Mouse (Mus musculus) neutrophil, adult 5-6 weeks (primary cell): ENCODE data around the gene Nr6a1. TPM values are rescaled to one million over a fixed set of nuclear protein-coding genes. Genes with fewer than 3 reads are reported as not detected.

Experiments
- ATAC-seq: fragments of 151-379, 151-347 bp; 2 replicates; pipeline ENCODE4 v1.8.0; 2017; ENCODE audit warnings: mild to moderate bottlenecking, moderate TSS enrichment; ENCODE audit not compliant: insufficient number of reproducible peaks, poor library complexity, low FRiP score, severe bottlenecking; ENCODE audit errors: extremely low read depth
- total RNA-seq: library from RNA; stranded (forward); fragments of 200-1000 nt; gene quantifications from 2 replicates; pipeline ENCODE4 v1.2.3, GENCODE M21; 2017

Gene Nr6a1
- total RNA-seq, 1 experiment from 2014 or later = 1.6 TPM

- ATAC-seq = no peak
Observed at GRCm38 (mm10) chr2:38735740-38736139, 191.7 kb downstream of the Nr6a1 start.

GRCm38 (mm10) chr2:38734721-38735120 is 192.8 kb downstream of the Nr6a1 start:
- ATAC-seq = no peak

GRCm38 (mm10) chr2:38730331-38730827 is 197.1 kb downstream of the Nr6a1 start:
- no peak for ATAC-seq

GRCm38 (mm10) chr2:38725427-38725826 is 202.1 kb downstream of the Nr6a1 start:
- ATAC-seq = no peak

- no peak for ATAC-seq
Observed at GRCm38 (mm10) chr2:38723378-38723777, 204.1 kb downstream of the Nr6a1 start.

GRCm38 (mm10) chr2:38722076-38722475 is 205.4 kb downstream of the Nr6a1 start:
- ATAC-seq = no peak

GRCm38 (mm10) chr2:38720661-38721060 is 206.8 kb downstream of the Nr6a1 start:
- no peak for ATAC-seq

GRCm38 (mm10) chr2:38719354-38719753 is 208.1 kb downstream of the Nr6a1 start:
- no peak for ATAC-seq

GRCm38 (mm10) chr2:38718676-38719075 is 208.8 kb downstream of the Nr6a1 start:
- ATAC-seq = no peak

- no peak for ATAC-seq
Observed at GRCm38 (mm10) chr2:38717436-38717835, 210.1 kb downstream of the Nr6a1 start.

GRCm38 (mm10) chr2:38714324-38714723 is 213.2 kb downstream of the Nr6a1 start, which contains the start of gene Nr5a1:
Gene Nr5a1 (minus strand): TSS chr2:38714542.
- ATAC-seq = no peak

- no peak for ATAC-seq
Observed at GRCm38 (mm10) chr2:38713596-38713995, 213.9 kb downstream of the Nr6a1 start.

GRCm38 (mm10) chr2:38712769-38713125 is 214.7 kb downstream of the Nr6a1 start:
- ATAC-seq = no peak

GRCm38 (mm10) chr2:38712076-38712768 is 215.3 kb downstream of the Nr6a1 start:
- no peak for ATAC-seq

GRCm38 (mm10) chr2:38711421-38711861 is 216.0 kb downstream of the Nr6a1 start:
- no peak for ATAC-seq

- ATAC-seq = no peak
Observed at GRCm38 (mm10) chr2:38710304-38711241, 216.9 kb downstream of the Nr6a1 start.

- no peak for ATAC-seq
Observed at GRCm38 (mm10) chr2:38708907-38709688, 218.4 kb downstream of the Nr6a1 start.

- ATAC-seq = no peak
Observed at GRCm38 (mm10) chr2:38706661-38707060, 220.8 kb downstream of the Nr6a1 start.

GRCm38 (mm10) chr2:38705036-38705435 is 222.5 kb downstream of the Nr6a1 start:
- ATAC-seq = no peak
